Mouse (Mus musculus) C2C12 (cell line): ENCODE data around the gene Plekhg5.

Source experiments
- CTCF ChIP-seq: IDR thresholded peaks from one replicate; pipeline ENCODE4 v1.5.1; 2011; ENCODE audit not compliant: control insufficient read depth, insufficient read depth, insufficient read length
- MYOD1 ChIP-seq: IDR thresholded peaks from one replicate; pipeline ENCODE4 v1.6.1; 2011; ENCODE audit warnings: low read depth; ENCODE audit not compliant: control insufficient read depth, insufficient read length
- MYOG ChIP-seq: IDR thresholded peaks from one replicate; pipeline ENCODE4 v1.6.1; 2011; ENCODE audit not compliant: control insufficient read depth, insufficient read length; ENCODE audit errors: extremely low read depth
- USF1 ChIP-seq: IDR thresholded peaks from one replicate; pipeline ENCODE4 v1.6.1; 2011; ENCODE audit warnings: low read depth, mild to moderate bottlenecking, control low read depth, moderate library complexity

GRCm38 (mm10) chr4:152086505-152087210, 14.4 kb downstream of the Plekhg5 start:
- TF ChIP-seq MYOD1 (no peak), CTCF (no peak), MYOG (no peak), USF1 (no peak)
